Mouse (Mus musculus): ENCODE measurements at regions not wholly inside any gene's neighbourhood (a gene's known extent, or its start where the extent isn't known, plus 50 kb on each side); places are given as distances from the start of the nearest gene placed in this dataset.
A peak's percentile ranks its signal among the peaks of the same experiment; 100 is the strongest.

- DNase-seq (ENCODE audit: low spot score in 2 of 2): no peak
Measured at GRCm38 (mm10) chr16:26302045-26302444, 69.6 kb downstream of the Cldn1 start.

GRCm38 (mm10) chr16:26291692-26292091, 79.9 kb downstream of the Cldn1 start:
- DNase-seq (ENCODE audit: low spot score in 2 of 2): no peak

- DNase-seq (ENCODE audit: low spot score in 2 of 2): no peak
Measured at GRCm38 (mm10) chr16:26285627-26286026, 86.0 kb downstream of the Cldn1 start.

GRCm38 (mm10) chr16:26284713-26285112, 86.9 kb downstream of the Cldn1 start:
- DNase-seq (ENCODE audit: low spot score in 2 of 2): no peak

GRCm38 (mm10) chr16:26282418-26282817, 89.2 kb downstream of the Cldn1 start:
- DNase-seq (ENCODE audit: low spot score in 2 of 2): no peak

GRCm38 (mm10) chr16:26281496-26281895, 90.1 kb downstream of the Cldn1 start:
- DNase-seq (ENCODE audit: low spot score in 2 of 2): no peak

- no peak for DNase-seq (ENCODE audit: low spot score in 2 of 2)
Measured at GRCm38 (mm10) chr16:26276789-26277188, 94.9 kb downstream of the Cldn1 start.

- DNase-seq (ENCODE audit: low spot score in 2 of 2): no peak
Measured at GRCm38 (mm10) chr16:26252824-26253223, 118.8 kb downstream of the Cldn1 start.

- no peak for DNase-seq (ENCODE audit: low spot score in 2 of 2)
Measured at GRCm38 (mm10) chr16:26251698-26252097, 119.9 kb downstream of the Cldn1 start.

GRCm38 (mm10) chr16:26251027-26251426, 120.6 kb downstream of the Cldn1 start:
- no peak for DNase-seq (ENCODE audit: low spot score in 2 of 2)

GRCm38 (mm10) chr16:26248939-26249338, 122.7 kb downstream of the Cldn1 start:
- peak in 1 of 2 experiments; percentile 5 for DNase-seq (ENCODE audit: low spot score in 2 of 2)

GRCm38 (mm10) chr16:26247926-26248325, 123.7 kb downstream of the Cldn1 start:
- DNase-seq (ENCODE audit: low spot score in 2 of 2): no peak

- no peak for DNase-seq (ENCODE audit: low spot score in 2 of 2)
Measured at GRCm38 (mm10) chr16:26235239-26235638, 129.7 kb upstream of the P3h2 start.

- DNase-seq (ENCODE audit: low spot score in 2 of 2): peak; percentile 23 to 92
Measured at GRCm38 (mm10) chr16:26234113-26234512, 128.5 kb upstream of the P3h2 start.

GRCm38 (mm10) chr16:26231110-26231509, 125.5 kb upstream of the P3h2 start:
- no peak for DNase-seq (ENCODE audit: low spot score in 2 of 2)

- DNase-seq (ENCODE audit: low spot score in 2 of 2): no peak
Measured at GRCm38 (mm10) chr16:26211418-26211817, 105.8 kb upstream of the P3h2 start.

GRCm38 (mm10) chr16:26199125-26199524, 93.5 kb upstream of the P3h2 start:
- DNase-seq (ENCODE audit: low spot score in 2 of 2): no peak

GRCm38 (mm10) chr16:26196345-26196744, 90.8 kb upstream of the P3h2 start:
- DNase-seq (ENCODE audit: low spot score in 2 of 2): no peak

GRCm38 (mm10) chr16:26185288-26186281, 80.0 kb upstream of the P3h2 start:
- DNase-seq (ENCODE audit: low spot score in 2 of 2): no peak

- no peak for DNase-seq (ENCODE audit: low spot score in 2 of 2)
Measured at GRCm38 (mm10) chr16:26184647-26185262, 79.2 kb upstream of the P3h2 start.

- DNase-seq (ENCODE audit: low spot score in 2 of 2): no peak
Measured at GRCm38 (mm10) chr16:26183530-26183929, 77.9 kb upstream of the P3h2 start.

GRCm38 (mm10) chr16:26181716-26182115, 76.1 kb upstream of the P3h2 start:
- no peak for DNase-seq (ENCODE audit: low spot score in 2 of 2)

- no peak for DNase-seq (ENCODE audit: low spot score in 2 of 2)
Measured at GRCm38 (mm10) chr16:26171441-26171840, 65.9 kb upstream of the P3h2 start.

All from left cerebral cortex, adult 9 months (tissue).